Mouse (Mus musculus) cerebellum, adult 18-20 months (tissue): ENCODE measurements around the gene Il34.
"Not testable (repeated sequence)": the region's sequence is repeated elsewhere in the genome, so short reads cannot be mapped to it uniquely, and the experiment has no call there.

Experiments
- DNase-seq, 2 experiments: peaks; one replicate each; pipeline ENCODE4 v3.0.0; 2021

Il34 gene

GRCm38 (mm10) chr8:110810481-110811065, 4.8 kb upstream of the Il34 start:
- DNase-seq = no peak

DNA sequence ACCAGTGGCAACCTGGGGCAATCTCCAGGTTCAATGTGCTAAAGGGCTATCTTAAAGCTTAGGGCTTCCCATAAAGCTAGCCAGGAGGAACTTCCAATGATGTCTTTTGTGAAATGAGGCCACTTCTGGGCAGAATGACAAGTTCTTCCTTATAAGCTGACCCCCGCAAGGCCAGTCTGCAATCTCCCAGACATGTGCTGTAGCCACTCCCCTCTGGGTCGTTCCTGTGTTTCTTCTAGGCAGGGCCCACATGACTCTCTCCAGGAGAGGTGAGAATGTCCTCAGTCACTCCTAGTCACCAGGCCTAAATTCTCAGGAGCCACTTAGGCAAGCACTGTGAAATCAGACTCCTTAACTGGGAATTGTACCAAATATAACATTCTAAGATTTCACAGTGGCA, 4.1 kb upstream of the Il34 start:
- DNase-seq = no peak

GRCm38 (mm10) chr8:110808495-110809472, 3.1 kb upstream of the Il34 start:
- DNase-seq = no peak

GRCm38 (mm10) chr8:110806146-110806545, 422 bp upstream of the Il34 start:
- DNase-seq = no peak

DNA sequence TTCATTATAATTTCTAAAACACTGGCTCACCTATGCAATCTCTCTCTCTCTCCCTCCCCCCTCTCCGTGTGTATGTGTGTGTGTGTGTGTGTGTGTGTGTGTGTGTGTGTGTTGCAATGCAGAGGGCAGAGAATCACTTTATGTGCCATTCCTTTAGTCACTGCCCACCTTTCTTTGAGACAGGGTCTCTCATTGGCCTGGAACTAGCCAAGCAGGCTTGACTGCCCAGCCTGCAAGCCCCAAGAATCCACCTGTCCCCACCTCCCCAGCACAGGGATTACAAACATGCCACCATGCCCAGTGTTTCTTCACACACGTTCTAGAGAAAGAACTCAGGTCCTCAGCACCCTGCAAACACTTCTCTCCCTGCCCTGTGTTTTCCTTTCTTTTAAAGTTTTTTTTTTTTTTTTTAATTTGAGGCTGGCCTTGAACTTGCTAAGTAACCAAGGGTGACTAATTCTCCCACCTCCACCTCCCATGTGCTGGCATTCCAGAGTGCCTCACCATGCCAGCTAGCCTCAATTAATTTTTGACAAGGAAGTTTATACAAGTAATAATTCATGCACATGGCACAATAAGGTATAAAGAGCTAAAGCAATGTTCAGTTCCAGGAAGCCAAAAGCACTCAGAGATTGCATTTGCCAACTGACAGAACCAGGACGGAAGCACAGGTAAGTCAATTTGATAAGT, 754 bp downstream of the Il34 start:
- no peak for DNase-seq

DNA sequence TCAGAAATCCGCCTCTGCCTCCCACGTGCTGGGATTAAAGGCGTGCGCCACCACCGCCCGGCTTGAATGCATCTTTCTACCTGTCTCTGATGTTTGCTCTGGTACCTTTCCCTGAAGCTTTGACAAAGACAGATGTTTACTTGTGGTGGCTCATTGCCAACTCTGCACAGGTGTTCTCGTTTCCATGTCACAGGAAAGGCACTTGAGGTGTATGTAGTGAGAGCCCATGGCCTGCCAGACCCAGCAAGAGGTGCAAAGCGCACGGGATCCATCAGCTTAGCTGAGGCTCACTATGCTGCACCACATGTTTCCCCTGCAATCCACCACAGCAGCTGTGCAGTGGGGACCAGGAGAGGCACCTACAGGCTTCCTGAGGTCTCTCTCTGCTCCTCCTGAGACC, 1.9 kb downstream of the Il34 start:
- DNase-seq = no peak

GRCm38 (mm10) chr8:110802988-110803387, 2.7 kb downstream of the Il34 start:
- no peak for DNase-seq

GRCm38 (mm10) chr8:110797086-110797485, 8.6 kb downstream of the Il34 start:
- DNase-seq = no peak

DNA sequence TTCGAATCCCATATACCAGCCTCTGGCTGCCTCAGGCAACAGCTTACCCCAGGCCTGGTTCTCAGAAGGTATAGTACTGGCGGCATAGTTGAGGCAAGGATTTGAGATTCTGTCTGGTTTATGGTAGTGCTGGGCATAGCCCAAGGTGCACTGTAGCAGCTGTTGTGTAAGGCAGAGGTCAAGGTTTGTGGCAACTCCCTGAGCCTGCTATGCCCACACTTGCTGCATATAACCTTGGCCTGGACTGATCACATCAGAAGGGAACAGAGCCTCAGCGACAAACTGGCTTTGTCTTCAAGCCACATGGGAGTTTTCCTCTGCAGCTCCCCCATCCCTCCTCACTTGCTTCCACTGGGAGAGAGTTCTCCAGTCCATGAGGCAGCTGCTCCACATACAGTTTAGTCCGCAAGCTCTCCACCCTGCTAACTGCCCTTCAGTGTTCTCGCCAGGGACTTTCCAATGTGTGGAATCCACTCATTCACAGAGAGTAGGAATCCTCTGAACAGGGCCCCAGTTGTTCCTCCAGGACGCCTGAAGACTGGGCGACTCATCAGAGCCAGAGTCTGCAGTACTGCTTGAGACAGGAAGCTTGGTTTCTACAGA, 11.3 kb downstream of the Il34 start:
- DNase-seq = no peak

DNA sequence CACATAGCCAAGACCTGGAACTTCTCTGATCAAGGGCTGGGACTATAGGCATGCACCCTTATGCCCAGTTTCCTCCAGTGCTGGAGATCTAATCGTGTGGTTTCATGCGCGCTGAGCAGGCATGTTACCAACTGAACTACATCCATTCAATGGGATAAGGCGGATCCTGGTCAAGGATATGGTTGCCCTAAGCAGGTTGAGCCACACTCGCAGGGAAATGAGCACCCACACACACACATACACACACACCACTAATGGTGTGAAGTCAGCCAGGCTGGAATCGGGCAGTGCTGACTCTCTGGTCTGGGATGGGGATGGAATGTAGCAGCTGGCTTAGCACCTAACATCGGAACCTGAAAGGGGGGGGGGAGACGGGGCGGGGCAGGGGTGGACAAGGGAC, 11.8 kb downstream of the Il34 start:
- no peak for DNase-seq

GRCm38 (mm10) chr8:110793511-110793910, 12.2 kb downstream of the Il34 start:
- DNase-seq = no peak

DNA sequence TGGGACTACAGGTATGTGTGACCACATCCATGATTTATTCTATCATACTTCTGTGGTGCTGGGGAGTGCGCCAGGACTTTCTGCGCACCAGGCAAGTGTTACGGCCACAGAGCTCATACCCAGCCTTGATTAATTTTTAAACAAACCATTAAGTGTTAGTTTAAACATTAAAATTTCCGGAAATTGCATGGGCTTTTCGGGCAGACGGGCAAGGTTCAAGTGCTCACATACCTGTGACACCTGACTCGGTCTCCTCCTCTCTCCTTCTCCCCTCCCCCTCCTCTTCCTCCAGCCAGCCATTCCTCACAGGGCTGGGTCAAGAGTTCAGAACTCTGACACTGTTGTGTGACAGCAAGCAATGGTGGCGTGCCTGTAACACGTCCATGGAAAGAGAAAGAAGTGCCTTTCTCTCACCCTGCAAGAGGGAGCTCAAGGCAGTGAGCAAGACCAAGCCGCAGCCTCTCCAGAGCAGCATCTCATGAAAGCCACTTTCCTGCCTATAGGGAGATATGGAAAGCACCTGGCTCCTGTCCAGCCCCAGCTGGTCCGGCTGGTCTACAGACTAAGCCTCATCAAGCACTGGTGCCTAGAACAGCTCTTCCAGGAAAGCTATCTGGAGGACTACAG, 13.0 kb downstream of the Il34 start:
- no peak for DNase-seq

GRCm38 (mm10) chr8:110791164-110791563, 14.6 kb downstream of the Il34 start:
- no peak for DNase-seq

DNA sequence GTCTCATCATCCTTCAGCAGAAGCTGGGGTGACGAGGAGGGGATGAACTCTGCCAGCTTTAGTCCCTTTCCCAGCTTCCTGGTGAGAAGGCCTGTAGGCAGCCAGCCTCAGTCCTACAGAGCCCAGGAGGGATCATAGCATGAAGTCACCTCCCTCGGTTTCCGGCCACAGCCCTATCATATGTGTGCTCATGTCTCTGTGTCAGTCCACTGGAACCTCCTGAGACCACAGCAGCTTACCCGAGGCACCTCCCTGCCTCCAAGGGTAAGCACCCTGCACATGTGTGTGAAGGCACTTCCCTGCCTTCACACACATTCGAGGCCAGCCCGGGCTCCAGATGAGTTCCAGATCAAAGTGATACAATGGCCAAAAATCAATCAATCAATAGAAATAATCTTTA, 15.5 kb downstream of the Il34 start:
- DNase-seq = no peak

DNA sequence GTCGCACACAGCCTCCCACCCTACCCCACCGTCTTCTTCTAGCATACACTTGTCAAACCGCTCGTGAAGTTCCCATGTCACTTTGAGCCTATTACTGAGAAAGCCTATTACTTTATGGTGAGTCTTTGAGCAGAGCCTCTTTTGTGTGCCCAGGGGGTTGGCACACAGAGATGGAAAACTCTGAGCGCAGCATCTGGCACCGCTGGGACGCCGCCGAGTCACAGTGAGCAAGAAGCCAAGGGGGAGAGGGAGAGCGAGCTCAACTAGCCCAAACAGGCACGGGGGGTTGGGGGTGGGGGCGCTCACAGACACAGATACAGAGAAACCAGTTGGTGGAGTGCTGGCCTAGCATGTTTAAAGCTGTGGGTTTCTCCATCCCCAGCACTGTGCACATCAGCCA, 16.2 kb downstream of the Il34 start:
- DNase-seq = no peak

DNA sequence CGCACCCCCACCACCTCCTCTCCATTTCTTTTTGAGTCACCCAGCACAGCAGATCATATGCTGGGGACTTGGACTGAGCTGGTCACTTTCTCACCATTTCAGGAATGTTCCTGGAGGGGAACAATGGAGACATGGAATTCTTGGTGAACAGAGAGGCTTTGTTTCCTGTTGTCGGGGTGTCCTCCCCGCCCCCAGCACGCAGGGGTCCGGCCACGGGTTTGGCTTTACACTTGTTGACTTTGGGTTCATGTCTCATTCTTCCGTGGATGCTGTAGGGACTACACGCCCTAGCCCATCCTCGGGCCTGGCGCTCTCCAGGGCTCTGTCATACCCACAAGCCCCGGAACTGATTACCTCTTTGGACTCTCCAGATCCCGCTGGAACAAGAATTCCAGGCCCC, 16.7 kb downstream of the Il34 start:
- DNase-seq = no peak

GRCm38 (mm10) chr8:110787411-110787954, 18.2 kb downstream of the Il34 start:
- no peak for DNase-seq

DNA sequence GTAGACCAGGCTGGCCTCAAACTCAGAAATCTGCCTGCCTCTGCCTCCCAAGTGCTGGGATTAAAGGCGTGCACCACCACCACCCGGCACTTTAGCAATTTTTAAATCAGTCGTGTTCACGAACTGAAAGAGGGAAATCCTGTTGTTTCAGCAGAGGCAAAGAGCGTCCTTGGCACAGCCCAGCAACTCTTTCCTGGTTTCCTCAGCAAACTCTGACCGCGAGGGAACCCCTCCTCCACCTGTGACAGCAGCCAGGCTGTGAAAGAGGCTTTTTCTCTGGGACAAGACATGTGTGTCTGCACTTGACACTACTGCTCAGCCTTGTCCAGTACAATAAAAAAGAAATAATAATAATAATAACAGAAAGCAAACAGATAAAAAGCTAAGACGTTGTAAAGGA, 18.8 kb downstream of the Il34 start:
- DNase-seq = no peak

DNA sequence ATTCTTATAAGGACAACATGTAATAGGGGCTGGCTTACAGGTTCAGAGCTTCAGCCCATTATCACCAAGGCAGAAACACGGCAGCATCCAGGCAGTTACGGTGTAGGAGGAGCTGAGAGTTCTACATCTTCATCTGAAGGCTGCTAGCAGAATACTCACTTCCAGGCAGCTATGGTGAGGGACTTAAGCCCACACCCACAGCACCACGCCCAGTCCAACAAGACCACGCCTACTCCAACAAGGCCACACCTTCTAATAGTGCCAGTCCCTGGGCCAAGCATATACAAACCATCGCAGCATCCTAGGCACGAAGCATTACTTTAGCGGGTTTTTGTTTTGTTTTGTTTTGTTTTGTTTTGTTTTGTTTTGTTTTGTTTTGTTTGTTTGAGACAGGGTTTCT, 19.2 kb downstream of the Il34 start:
- DNase-seq = not testable (repeated sequence)

DNA sequence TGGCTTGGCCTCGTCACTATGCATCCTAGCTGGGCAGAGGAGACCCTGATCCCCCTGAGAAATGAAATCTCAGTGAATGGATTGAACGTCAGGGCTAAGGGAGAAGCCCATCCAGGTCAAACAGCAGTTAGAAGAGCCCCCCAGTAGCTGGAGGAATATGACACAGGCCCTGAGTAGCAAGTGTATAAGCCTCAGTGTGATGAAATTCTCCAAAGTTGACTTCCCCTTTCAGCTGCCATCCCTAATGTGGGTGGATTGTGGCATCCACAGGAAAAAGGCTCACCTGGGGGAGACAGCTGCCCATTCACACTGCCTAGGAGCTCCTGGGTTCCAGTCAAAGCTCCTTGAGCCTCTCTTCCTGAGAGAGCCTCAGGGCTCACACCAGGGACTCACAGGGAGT, 20.4 kb downstream of the Il34 start:
- DNase-seq = no peak

- no peak for DNase-seq
These were observed 25.6 kb downstream of the Il34 start for GRCm38 (mm10) chr8:110779924-110780718.

- no peak for DNase-seq
These were observed 29.4 kb downstream of the Il34 start for GRCm38 (mm10) chr8:110776335-110776734.
